Mouse (Mus musculus) limb, embryonic 10.5 days (tissue): Measurements from ENCODE around the gene Spata3. TPM values are rescaled to one million over a fixed set of nuclear protein-coding genes. Genes with fewer than 3 reads are reported as not detected.

Source experiments
- DNase-seq: peaks from one replicate; pipeline ENCODE4 v3.0.0-alpha.2; 2017; ENCODE audit warnings: low spot score
- H3K27ac ChIP-seq: fragments of 300-500 bp; sonication (generic); 2 replicates; pipeline ENCODE4 v1.5.1; 2016; ENCODE audit warnings: mild to moderate bottlenecking
- H3K27me3 ChIP-seq: fragments of 300-500 bp; sonication (generic); 2 replicates; pipeline ENCODE4 v1.6.1; 2016; ENCODE audit warnings: low read depth, mild to moderate bottlenecking; ENCODE audit not compliant: poor library complexity, severe bottlenecking
- H3K36me3 ChIP-seq: fragments of 300-500 bp; sonication (generic); 2 replicates; pipeline ENCODE4 v1.6.1; 2016; ENCODE audit warnings: mild to moderate bottlenecking, moderate library complexity
- H3K4me1 ChIP-seq: fragments of 300-500 bp; sonication (generic); 2 replicates; pipeline ENCODE4 v1.6.1; 2016
- H3K4me3 ChIP-seq: fragments of 300-500 bp; sonication (generic); 2 replicates; pipeline ENCODE4 v1.5.1; 2016; ENCODE audit warnings: mild to moderate bottlenecking, moderate library complexity
- H3K9me3 ChIP-seq: fragments of 300-500 bp; sonication (generic); replicated peaks from 2 replicates; pipeline ENCODE4 v1.6.1; 2016; ENCODE audit warnings: mild to moderate bottlenecking
- WGBS: fragments of 180-500 bp; shearing (Covaris S2); methylation state at CpG from one replicate; pipeline ENCODE4 v1.1.7; 2016; 5-methylcytosine and 5-hydroxymethylcytosine counted together
- polyA plus RNA-seq: library from polyadenylated mRNA; unstranded; fragments of >200 nt; fragmentation: Nextera tagmentation; extraction: Ambion mirVana; gene quantifications from 2 replicates; pipeline ENCODE4 v1.2.1, GENCODE M21; 2016

Spata3 gene
- polyA plus RNA-seq, 1 experiment from 2014 or later, result not detected

DNA sequence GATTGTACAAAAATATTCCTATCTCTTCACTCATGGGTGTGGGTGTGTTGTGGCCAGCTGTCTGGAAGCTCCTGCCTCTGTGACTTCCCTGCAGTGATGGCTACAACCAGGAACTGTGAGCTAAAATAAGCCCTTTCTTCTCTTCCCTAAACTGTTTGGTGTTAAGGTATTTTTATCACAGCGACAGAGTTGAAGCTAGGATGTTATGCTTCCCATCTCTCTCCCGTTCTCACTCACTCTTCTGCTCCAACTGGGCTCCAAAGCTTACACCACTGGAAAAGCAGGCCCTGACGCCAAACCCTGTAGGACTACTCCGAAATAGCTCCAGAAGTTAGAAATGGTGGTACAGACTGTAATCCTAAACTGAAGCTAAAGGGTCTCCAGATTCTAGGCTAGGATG is 28.4 kb downstream of the Spata3 start:
- DNase-seq, result no peak
- no peak overlapping the region for H3K27ac ChIP-seq
- H3K27me3 ChIP-seq, result peaks cover 74% of the 10 kb centered on the region
- no peaks in the 10 kb centered on the region for H3K9me3 ChIP-seq
- no peaks in the 10 kb centered on the region for H3K36me3 ChIP-seq
- 48% methylated on average over 4 of the region's 4 CpGs for WGBS
- H3K4me1 ChIP-seq, result peaks cover 16% of the 10 kb centered on the region
- H3K4me3 ChIP-seq, result no peak overlapping the region

DNA sequence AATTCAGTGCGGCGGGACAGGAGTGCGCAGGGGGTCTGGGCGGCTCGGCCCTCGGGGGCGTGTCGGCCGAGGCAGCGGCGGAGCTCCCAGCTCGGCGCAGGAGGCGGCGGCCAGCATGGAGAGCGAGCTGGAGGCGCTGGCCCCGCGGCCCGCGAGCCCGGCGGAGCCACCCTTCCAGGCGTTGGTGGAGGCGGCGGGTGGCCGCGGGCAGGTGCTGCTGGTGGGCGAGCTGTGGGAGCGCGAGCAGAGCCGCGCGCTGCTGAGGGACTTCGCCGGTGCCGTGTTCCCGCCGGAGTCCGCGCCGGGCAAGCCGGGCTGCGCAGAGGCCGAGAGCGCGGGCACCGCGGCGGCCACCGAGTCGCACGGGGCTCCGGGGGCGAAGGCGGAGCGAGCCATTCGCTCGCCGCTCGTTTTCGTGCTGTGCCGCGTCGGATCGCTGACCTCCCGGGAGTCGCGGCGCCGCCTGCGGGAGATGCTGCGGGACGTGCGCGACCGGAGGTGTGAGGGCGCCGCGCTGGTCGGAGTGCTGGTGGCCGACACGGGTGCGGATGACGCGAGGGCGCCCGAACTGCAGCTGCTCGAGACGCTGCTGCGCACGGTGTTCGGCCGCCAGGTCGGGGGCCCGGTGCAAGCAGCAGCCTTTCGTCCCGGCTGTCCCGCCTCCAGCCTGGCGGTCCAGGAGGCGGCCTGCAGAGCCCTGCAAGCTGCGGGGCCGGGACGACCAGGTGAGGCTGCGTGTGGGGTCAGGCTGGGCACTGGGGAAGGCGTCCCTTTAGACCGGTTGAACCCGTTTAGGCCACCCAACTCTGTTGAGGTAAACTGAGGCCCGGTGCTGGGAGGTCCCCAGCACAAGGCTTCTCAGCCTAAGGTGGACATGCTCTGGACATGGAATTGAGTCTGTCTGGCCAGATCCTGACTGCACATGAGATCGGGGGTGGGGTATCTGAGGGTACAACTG is 29.5 kb downstream of the Spata3 start, which contains the start of gene 2810459M11Rik:
2810459M11Rik (plus strand) TSS at position 16 of the 958 bp plus-strand sequence.
- DNase-seq, result peak; percentile 75
- H3K9me3 ChIP-seq, result no peaks in the 10 kb centered on the region
- peaks cover 70% of the 10 kb centered on the region for H3K27me3 ChIP-seq
- H3K27ac ChIP-seq, result peak within 1 kb of the TSS; percentile 72
- under 1% methylated on average over 110 of the region's 110 CpGs for WGBS
- peak within 1 kb of the TSS; percentile 71 for H3K4me3 ChIP-seq
- peaks cover 16% of the 10 kb centered on the region for H3K4me1 ChIP-seq
- H3K36me3 ChIP-seq, result no peaks in the 10 kb centered on the region

DNA sequence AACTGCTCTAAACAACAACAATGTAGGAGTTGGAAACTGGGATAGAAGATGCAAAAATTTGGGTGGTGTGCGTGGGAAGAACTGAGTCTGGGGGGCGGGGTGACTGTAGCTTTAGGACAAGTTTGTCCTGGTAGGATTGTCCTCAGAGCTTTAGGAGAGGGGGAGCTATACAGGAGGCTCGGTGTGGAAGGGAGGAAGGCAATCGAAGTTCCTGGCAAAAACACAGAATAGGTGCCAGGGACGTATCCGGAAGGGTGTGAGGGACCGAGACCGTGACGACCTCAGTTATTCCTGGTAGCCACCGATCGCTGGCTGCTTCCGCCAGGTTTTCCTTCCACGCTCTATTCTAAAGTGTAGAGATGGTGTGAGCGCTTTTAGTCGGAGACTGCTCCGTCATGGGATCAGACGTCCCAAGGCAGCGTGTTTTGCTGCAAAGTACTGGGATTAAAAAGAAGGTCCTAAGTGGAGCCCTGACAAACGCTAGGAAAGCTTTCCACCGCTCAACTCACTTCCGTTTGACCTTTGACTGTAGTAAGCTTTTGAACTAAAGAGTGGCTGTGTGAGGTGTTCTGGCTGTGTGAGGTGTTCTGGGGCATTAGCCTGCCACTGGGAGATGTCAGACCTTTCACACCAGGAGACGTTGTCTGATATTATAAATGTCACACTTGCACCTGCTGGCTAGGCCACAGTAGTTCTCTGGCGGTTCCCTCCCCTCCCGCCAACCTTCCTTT is 30.4 kb downstream of the Spata3 start:
- no peak overlapping the region for H3K27ac ChIP-seq
- no peaks in the 10 kb centered on the region for H3K36me3 ChIP-seq
- no peaks in the 10 kb centered on the region for H3K9me3 ChIP-seq
- 6% methylated on average over 24 of the region's 24 CpGs for WGBS
- peak; percentile 45 for DNase-seq
- peaks cover 70% of the 10 kb centered on the region for H3K27me3 ChIP-seq
- peak overlapping the region; percentile 71 for H3K4me3 ChIP-seq
- peaks cover 16% of the 10 kb centered on the region for H3K4me1 ChIP-seq

DNA sequence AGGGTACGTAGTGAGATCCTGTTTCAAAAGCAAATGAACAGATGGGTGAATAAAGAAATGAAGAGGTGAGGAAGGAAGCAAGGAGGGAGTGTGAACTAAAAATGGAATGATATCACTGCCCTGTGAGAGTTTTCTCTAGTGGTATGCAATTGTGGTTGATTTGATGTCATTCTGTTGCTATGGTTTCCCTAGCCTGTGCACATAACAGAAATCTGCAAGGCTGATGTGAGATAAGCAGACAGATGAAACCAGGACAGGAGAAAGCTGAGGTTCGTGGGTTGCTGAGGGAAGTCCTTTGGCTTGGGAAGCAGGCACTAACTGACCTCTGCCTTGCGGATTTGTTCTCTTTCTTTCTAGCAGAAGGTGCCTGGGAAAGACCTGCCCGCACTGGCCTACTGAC is 31.6 kb downstream of the Spata3 start:
- DNase-seq, result no peak
- Histone ChIP-seq H3K4me1 (peaks cover 16% of the 10 kb centered on the region), H3K36me3 (no peaks in the 10 kb centered on the region), H3K27ac (no peak overlapping the region), H3K27me3 (peaks cover 61% of the 10 kb centered on the region), H3K4me3 (no peak overlapping the region), H3K9me3 (no peaks in the 10 kb centered on the region)
- 85% methylated on average over 4 of the region's 4 CpGs for WGBS

DNA sequence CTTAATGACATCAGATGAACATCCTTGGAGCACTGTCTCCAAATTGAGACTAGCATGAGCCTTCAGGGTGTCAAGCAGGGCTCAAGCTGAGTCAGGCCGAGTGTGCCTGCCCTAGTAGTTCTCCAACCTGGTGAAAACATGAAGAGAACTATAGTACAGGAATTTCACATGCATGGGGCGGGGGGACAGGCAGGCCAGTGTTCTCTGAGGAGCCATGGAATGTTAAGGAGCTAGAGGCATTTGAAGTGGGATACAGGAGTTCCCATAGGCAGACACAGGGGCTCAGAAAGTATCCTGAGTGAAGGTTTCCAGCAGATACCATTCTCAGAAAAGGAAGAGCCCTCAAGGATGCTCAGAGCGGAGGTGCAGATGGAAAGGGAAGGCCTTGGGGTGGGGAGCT is 32.1 kb downstream of the Spata3 start:
- peaks cover 56% of the 10 kb centered on the region for H3K27me3 ChIP-seq
- 79% methylated on average over 3 of the region's 3 CpGs for WGBS
- H3K4me3 ChIP-seq, result no peak overlapping the region
- no peaks in the 10 kb centered on the region for H3K9me3 ChIP-seq
- no peaks in the 10 kb centered on the region for H3K36me3 ChIP-seq
- no peak for DNase-seq
- peaks cover 16% of the 10 kb centered on the region for H3K4me1 ChIP-seq
- no peak overlapping the region for H3K27ac ChIP-seq

DNA sequence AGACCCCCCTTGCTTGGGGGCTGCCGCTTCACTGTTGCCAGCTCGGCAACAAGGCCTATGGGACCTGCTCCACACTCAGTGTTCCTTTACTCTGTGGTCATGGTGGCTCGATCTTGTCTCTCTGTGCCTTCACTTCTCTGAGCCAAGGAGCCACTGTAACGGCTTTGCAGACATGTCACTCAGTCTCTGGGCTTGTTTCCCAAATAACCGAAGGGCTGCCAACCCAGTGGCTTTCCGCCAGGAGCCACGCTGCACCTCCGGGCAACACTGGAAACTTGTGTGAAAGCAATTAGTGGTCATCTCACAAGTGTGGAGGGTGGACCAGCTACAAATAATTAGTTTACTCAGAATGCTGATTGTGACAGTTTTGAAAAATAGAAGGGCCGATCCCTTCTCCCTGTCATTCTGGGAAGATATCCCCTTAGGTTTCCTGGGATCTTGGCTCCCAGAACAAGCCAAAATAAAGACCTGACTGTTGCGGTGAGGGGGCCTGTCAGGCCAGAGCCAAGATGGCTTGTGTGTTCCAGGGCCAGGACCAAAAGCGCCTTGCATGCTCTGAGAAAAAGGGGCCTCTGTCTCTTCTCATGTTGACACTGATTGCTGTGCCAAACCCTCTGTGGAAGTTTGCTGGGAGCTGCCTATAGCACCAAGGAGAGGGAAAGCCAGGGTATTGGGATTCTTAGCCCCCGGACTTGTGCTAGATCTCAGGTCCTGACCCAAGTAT is 36.7 kb downstream of the Spata3 start:
- 90% methylated on average over 12 of the region's 12 CpGs for WGBS
- H3K4me1 ChIP-seq, result peaks cover 6% of the 10 kb centered on the region
- peaks cover 10% of the 10 kb centered on the region for H3K27me3 ChIP-seq
- DNase-seq, result no peak
- no peak overlapping the region for H3K27ac ChIP-seq
- no peak overlapping the region for H3K4me3 ChIP-seq
- no peaks in the 10 kb centered on the region for H3K9me3 ChIP-seq
- no peaks in the 10 kb centered on the region for H3K36me3 ChIP-seq

DNA sequence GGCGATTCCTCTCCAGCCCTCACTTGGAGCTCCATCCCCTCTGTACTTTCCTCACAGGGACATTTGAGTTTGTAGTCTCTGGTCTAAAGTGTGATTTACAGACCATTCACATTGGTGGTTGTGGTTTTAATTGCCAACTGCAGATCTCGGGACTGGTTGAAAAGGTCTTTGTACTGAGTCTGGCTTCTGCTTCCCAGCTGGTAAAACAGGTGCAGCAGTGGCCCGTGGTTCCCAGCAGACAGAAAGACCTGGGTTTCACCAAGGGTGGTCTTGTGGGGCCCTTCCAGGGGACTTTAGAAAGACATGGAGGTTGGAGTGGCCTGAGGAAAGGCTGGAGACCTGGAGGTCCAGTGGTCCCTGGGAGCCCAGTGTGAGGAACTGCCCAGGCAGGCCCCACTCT is 38.3 kb downstream of the Spata3 start:
- Histone ChIP-seq H3K27ac (peak overlapping the region; percentile 19; the same call in 1 of the 2 replicates), H3K27me3 (no peaks in the 10 kb centered on the region), H3K4me3 (no peak overlapping the region), H3K4me1 (peaks cover 13% of the 10 kb centered on the region), H3K36me3 (no peaks in the 10 kb centered on the region), H3K9me3 (no peaks in the 10 kb centered on the region)
- DNase-seq, result no peak
- WGBS, result 54% methylated on average over 3 of the region's 3 CpGs

DNA sequence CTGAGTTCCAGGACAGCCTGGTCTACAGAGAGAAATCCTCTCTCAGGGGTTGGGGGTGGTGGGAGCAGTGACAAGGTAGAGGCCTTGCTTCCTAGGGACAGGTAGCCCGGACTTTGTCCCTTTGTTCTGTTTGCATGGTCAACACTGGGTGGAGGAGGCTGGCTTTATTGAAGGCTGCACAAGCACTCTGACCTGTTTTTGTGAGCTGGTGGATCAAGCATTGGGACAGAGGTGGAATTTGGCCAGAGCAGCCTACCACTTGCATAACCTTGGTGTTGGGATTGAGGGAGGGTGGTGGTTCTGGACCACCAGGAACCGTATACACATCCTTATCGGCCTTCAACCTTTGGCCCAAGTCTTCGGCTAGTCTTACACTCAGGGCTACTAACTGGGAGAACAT is 39.7 kb downstream of the Spata3 start:
- no peak overlapping the region for H3K4me3 ChIP-seq
- no peak overlapping the region for H3K27ac ChIP-seq
- no peaks in the 10 kb centered on the region for H3K36me3 ChIP-seq
- H3K27me3 ChIP-seq, result no peaks in the 10 kb centered on the region
- H3K4me1 ChIP-seq, result peaks cover 13% of the 10 kb centered on the region
- H3K9me3 ChIP-seq, result no peaks in the 10 kb centered on the region
- no peak for DNase-seq
- WGBS, result 92% methylated on average over 4 of the region's 4 CpGs

DNA sequence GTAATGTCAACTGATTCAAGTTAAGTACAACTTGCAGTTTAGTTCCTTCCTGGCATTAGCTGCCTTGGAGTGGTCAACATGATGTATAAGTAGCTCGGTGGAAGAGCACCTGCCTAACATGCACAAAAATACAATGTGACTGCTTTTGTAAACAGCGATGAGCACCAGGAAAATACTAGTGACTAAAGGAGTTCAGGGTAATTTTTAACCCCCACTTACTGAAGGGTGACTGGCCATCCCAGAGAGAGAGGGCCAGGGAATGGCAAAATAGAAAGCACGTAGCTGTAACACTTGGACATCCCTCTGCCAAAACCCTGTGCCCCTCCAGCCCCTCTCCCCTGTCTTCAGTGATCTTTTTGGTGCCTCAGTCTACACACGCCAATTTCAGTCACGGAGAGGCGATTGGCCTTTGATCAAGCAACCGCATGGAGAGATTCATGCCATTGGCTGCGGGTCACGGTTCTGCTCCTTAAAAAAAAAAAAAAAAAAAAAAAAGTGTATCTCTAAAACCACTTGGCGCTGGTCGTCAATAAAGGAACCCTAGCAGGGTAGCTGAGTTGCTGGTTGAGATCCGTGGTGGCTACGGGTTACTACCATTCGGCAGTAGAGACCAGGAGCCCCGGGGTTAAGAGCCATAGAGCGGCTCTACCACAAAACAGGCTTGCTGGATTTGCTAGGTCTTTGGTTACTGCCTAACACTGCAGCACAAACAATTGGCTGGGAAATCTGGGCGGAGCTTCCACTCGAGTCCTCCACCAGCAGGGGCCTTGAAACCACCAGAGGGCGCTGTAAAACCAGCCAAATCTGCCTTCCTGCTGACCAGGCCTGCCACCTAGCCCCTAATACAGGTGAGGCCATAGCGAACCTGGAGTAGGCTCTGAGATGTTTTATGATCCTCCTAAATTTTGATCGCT is 42.5 kb downstream of the Spata3 start:
- peaks cover 13% of the 10 kb centered on the region for H3K4me1 ChIP-seq
- peak; percentile 97 for DNase-seq
- 11% methylated on average over 21 of the region's 21 CpGs for WGBS
- H3K27me3 ChIP-seq, result no peaks in the 10 kb centered on the region
- H3K4me3 ChIP-seq, result peak overlapping the region; percentile 48
- H3K36me3 ChIP-seq, result no peaks in the 10 kb centered on the region
- H3K9me3 ChIP-seq, result no peaks in the 10 kb centered on the region
- H3K27ac ChIP-seq, result peak overlapping the region; percentile 74

DNA sequence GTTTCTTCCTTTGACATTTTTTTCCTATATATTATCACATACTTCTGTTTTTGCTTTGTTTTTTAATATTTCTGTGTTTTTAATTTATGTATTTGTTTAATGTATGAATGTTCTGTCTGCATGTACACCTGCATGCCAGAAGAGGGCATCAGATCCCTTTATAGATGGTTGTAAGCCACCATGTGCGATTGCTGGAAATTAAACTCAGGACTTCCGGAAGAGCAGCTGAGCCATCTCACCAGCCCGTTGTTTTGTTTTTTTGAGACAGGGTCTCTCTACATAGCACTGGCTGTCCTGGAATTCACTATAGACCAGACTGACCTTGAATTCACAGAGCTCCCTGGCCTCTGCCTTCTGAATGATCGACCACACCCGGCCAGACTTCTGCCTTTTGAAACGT is 45.9 kb downstream of the Spata3 start:
- H3K4me1 ChIP-seq, result peaks cover 14% of the 10 kb centered on the region
- WGBS, result 90% methylated on average over 6 of the region's 6 CpGs
- no peak overlapping the region for H3K27ac ChIP-seq
- H3K36me3 ChIP-seq, result peaks cover 12% of the 10 kb centered on the region
- no peaks in the 10 kb centered on the region for H3K9me3 ChIP-seq
- H3K27me3 ChIP-seq, result no peaks in the 10 kb centered on the region
- DNase-seq, result no peak
- H3K4me3 ChIP-seq, result no peak overlapping the region

DNA sequence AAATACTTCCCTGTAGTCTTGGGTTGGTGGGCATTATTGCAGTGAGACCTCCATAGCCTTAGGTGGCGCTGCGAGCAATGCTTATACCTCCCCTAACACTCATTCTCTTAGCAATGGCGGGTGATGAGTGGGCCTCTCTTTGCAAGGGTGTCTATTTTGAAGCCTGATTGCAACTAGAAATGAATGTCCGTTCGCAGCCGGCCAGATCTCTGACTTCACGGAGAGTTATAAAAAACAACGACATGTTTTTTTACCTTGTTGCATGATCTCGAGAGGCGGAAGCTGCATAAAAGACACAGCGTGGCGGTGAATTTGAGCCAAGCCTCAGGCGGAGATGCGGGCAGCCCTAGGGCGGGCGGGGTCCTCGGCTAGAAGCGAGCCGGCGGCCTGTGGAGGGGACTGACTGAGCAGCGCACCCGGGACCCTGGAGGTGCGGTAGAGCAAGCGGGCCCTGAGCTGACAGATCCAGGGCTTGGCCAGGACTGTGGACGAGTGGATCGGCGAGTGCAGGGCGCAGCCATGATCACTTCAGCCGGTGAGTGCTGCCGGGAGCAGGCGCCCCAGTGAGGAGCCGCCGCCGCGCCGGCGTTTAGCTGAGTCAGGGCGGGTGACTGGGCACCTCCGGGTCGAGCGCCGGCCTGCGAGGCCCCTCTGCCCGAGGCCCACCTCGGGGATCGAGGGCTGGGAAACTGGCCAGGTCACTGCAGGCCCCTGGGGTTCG is 47.8 kb downstream of the Spata3 start, which contains the start of gene Psmd1:
Psmd1 (plus strand) TSS at position 117 of the 721 bp plus-strand sequence.
- H3K4me1 ChIP-seq, result peaks cover 7% of the 10 kb centered on the region
- no peaks in the 10 kb centered on the region for H3K27me3 ChIP-seq

More for the DNA sequence above, 47.8 kb downstream of the Spata3 start, which contains the start of gene Psmd1:
- peak within 1 kb of the TSS; percentile 93 for H3K27ac ChIP-seq
- peaks cover 22% of the 10 kb centered on the region for H3K36me3 ChIP-seq
- DNase-seq, result peak; percentile 92
- WGBS, result under 1% methylated on average over 47 of the region's 47 CpGs
- peak within 1 kb of the TSS; percentile 89 for H3K4me3 ChIP-seq
- no peaks in the 10 kb centered on the region for H3K9me3 ChIP-seq
